Mouse (Mus musculus) lung, postnatal 0 days (tissue): Measurements from ENCODE around the gene Myoc. TPM values are rescaled to one million over a fixed set of nuclear protein-coding genes. Genes with fewer than 3 reads are reported as not detected.

ENCODE experiments used
- ATAC-seq: fragments of 200-750 bp; cut with Nextera tagmentation; 2 replicates; pipeline ENCODE4 v1.8.0; 2017; ENCODE audit warnings: moderate library complexity
- DNase-seq: peaks from one replicate; pipeline ENCODE4 v3.0.0-alpha.2; 2016; ENCODE audit warnings: low spot score
- H3K27ac ChIP-seq: fragments of 300-500 bp; sonication (generic); 2 replicates; pipeline ENCODE4 v1.5.1; 2014; ENCODE audit warnings: antibody characterized with exemption, mild to moderate bottlenecking, low read length, mixed read lengths
- H3K27me3 ChIP-seq: fragments of 300-500 bp; sonication (generic); replicated peaks from 2 replicates; pipeline ENCODE4 v1.6.1; 2014; ENCODE audit warnings: low read length, mixed read lengths; ENCODE audit not compliant: insufficient read depth
- H3K36me3 ChIP-seq: fragments of 300-500 bp; sonication (generic); 2 replicates; pipeline ENCODE4 v1.6.1; 2014; ENCODE audit warnings: low read length, mixed read lengths; ENCODE audit not compliant: insufficient read depth
- H3K4me1 ChIP-seq: fragments of 300-500 bp; sonication (generic); 2 replicates; pipeline ENCODE4 v1.6.1; 2014; ENCODE audit warnings: antibody characterized with exemption, low read depth, low read length, mixed read lengths; ENCODE audit not compliant: insufficient read depth
- H3K4me2 ChIP-seq: fragments of 300-500 bp; sonication (generic); replicated peaks from 2 replicates; pipeline ENCODE4 v1.6.1; 2014; ENCODE audit warnings: low read depth, mild to moderate bottlenecking, low read length, moderate library complexity, mixed read lengths
- H3K4me3 ChIP-seq: fragments of 300-500 bp; sonication (generic); 2 replicates; pipeline ENCODE4 v1.5.1; 2014; ENCODE audit warnings: low read depth, low read length
- H3K9ac ChIP-seq: fragments of 300-500 bp; sonication (generic); replicated peaks from 2 replicates; pipeline ENCODE4 v1.6.1; 2014; ENCODE audit warnings: low read depth, mild to moderate bottlenecking
- H3K9me3 ChIP-seq: fragments of 300-500 bp; sonication (generic); 2 replicates; pipeline ENCODE4 v1.6.1; 2016; ENCODE audit warnings: low read length, mixed read lengths
- CTCF ChIP-seq: IDR thresholded peaks from 2 replicates; pipeline ENCODE4 v1.5.1; 2016; ENCODE audit warnings: antibody characterized with exemption, mild to moderate bottlenecking
- EP300 ChIP-seq: IDR thresholded peaks from 2 replicates; pipeline ENCODE4 v1.6.1; 2016; ENCODE audit warnings: antibody characterized with exemption, mild to moderate bottlenecking, control low read depth
- WGBS: fragments of 180-500 bp; shearing (Covaris S2); extraction: QIAGEN DNeasy Blood & Tissue Kit; methylation state at CpG from one replicate; pipeline ENCODE4 v1.1.7; 2014; 5-methylcytosine and 5-hydroxymethylcytosine counted together
- microRNA-seq: library from miRNA; unstranded; fragments of <30 nt; microRNA quantifications from one replicate; pipeline ENCODE4, GENCODE M21; 2016
- polyA plus RNA-seq: library from polyadenylated mRNA; unstranded; fragments of >200 nt; fragmentation: Nextera tagmentation; extraction: Ambion mirVana; gene quantifications from 2 replicates; pipeline ENCODE4 v1.2.1, GENCODE M21; 2015

The Myoc gene
- polyA plus RNA-seq, 1 experiment from 2014 or later = 0.12 TPM

GRCm38 (mm10) chr1:162693721-162694120 lies 54.8 kb downstream of the Myoc start:
- Histone ChIP-seq H3K4me2 (no peak overlapping the region), H3K9me3 (no peaks in the 10 kb centered on the region), H3K36me3 (peaks cover 56% of the 10 kb centered on the region), H3K27ac (no peak overlapping the region), H3K4me3 (no peak overlapping the region), H3K9ac (no peak overlapping the region), H3K4me1 (no peaks in the 10 kb centered on the region), H3K27me3 (no peaks in the 10 kb centered on the region)
- ATAC-seq = no peak
- WGBS = 89% methylated on average over 2 of the region's 2 CpGs
- TF ChIP-seq EP300 = no peak
- no peak for TF ChIP-seq CTCF
- DNase-seq = no peak

- Histone ChIP-seq H3K9me3 (no peaks in the 10 kb centered on the region), H3K27me3 (no peaks in the 10 kb centered on the region), H3K36me3 (peaks cover 53% of the 10 kb centered on the region), H3K4me1 (no peaks in the 10 kb centered on the region), H3K4me2 (no peak overlapping the region), H3K9ac (no peak overlapping the region), H3K4me3 (no peak overlapping the region), H3K27ac (no peak overlapping the region)
- no peak for DNase-seq
- TF ChIP-seq EP300 (no peak), CTCF (no peak)
- WGBS = 94% methylated on average over 6 of the region's 6 CpGs
- ATAC-seq = no peak
Observed at GRCm38 (mm10) chr1:162697866-162698265, 58.9 kb downstream of the Myoc start.

Small RNA genes lying within 50 kb of the gene (microRNA-seq; reads per million reads assigned to microRNA genes)
- gene Gm27616 = not detected

Other genes with a start within 250 kb of the Myoc start
- gene Dnm3, start 161.1 kb upstream of the Myoc start, polyA plus RNA-seq = 3.4 and 4.0 TPM in 2 replicates
- 6.7 and 7.2 TPM in 2 replicates for gene Mettl13, start 90.6 kb upstream of the Myoc start, polyA plus RNA-seq
- gene Vamp4, start 68.6 kb upstream of the Myoc start, polyA plus RNA-seq = 45.1 and 50.6 TPM in 2 replicates
- gene Myocos, start 19.1 kb downstream of the Myoc start, polyA plus RNA-seq = 0.19 TPM in 1 of 2 replicates, not detected in the other
- 108 and 114 TPM in 2 replicates for gene Prrc2c, start 101.4 kb downstream of the Myoc start, polyA plus RNA-seq
- gene Fmo4, start 174.8 kb downstream of the Myoc start, polyA plus RNA-seq = 1.6 and 2.5 TPM in 2 replicates
- gene Fmo1, start 227.5 kb downstream of the Myoc start, polyA plus RNA-seq = 86.4 and 103 TPM in 2 replicates